Mouse (Mus musculus): Measurements from ENCODE around the gene Hist1h2ac. TPM values are rescaled to one million over a fixed set of nuclear protein-coding genes. Genes with fewer than 3 reads are reported as not detected.
"Not testable (repeated sequence)": the region's sequence is repeated elsewhere in the genome, so short reads cannot be mapped to it uniquely, and the experiment has no call there.

The Hist1h2ac gene
- polyA plus RNA-seq, 1 experiment from 2014 or later: 2.2 TPM

GRCm38 (mm10) chr13:23694956-23695355 lies 11.2 kb upstream of the Hist1h2ac start:
- Histone ChIP-seq H3K27ac (ENCODE audit: low read length) (no peak overlapping the region), H3K36me3 (ENCODE audit: control insufficient read depth, insufficient read depth, low read length) (no peaks in the 10 kb centered on the region), H3K4me2 (ENCODE audit: low read depth, low read length) (no peak overlapping the region), H3K9me3 (ENCODE audit: control insufficient read depth, low read length) (no peaks in the 10 kb centered on the region), H3K4me1 (replicated peaks; ENCODE audit: control insufficient read depth, insufficient read depth, low read length) (peaks cover 14% of the 10 kb centered on the region), H3K27me3 (ENCODE audit: control insufficient read depth, insufficient read depth, low read depth, low read length) (no peaks in the 10 kb centered on the region), H3K4me3 (ENCODE audit: low read length) (no peak overlapping the region), H3K9ac (ENCODE audit: low read length) (no peak overlapping the region)
- WGBS: 88% methylated on average over 9 of the region's 9 CpGs
- ATAC-seq (ENCODE audit: low read depth): no peak

- Histone ChIP-seq H3K9me3 (ENCODE audit: control insufficient read depth, low read length) (no peaks in the 10 kb centered on the region), H3K27ac (ENCODE audit: low read length) (no peak overlapping the region), H3K36me3 (ENCODE audit: control insufficient read depth, insufficient read depth, low read length) (no peaks in the 10 kb centered on the region), H3K27me3 (ENCODE audit: control insufficient read depth, insufficient read depth, low read depth, low read length) (no peaks in the 10 kb centered on the region), H3K4me3 (ENCODE audit: low read length) (no peak overlapping the region), H3K4me1 (replicated peaks; ENCODE audit: control insufficient read depth, insufficient read depth, low read length) (peaks cover 10% of the 10 kb centered on the region), H3K9ac (ENCODE audit: low read length) (no peak overlapping the region), H3K4me2 (ENCODE audit: low read depth, low read length) (no peak overlapping the region)
- ATAC-seq (ENCODE audit: low read depth): no peak
- 71% methylated on average over 6 of the region's 6 CpGs for WGBS
These were observed 10.2 kb upstream of the Hist1h2ac start for GRCm38 (mm10) chr13:23693856-23694440.

- no peaks in the 10 kb centered on the region for H3K9me3 ChIP-seq (ENCODE audit: control insufficient read depth, low read length)
- H3K36me3 ChIP-seq (ENCODE audit: control insufficient read depth, insufficient read depth, low read length): no peaks in the 10 kb centered on the region
- 61% methylated on average over 2 of the region's 2 CpGs for WGBS
- ATAC-seq (ENCODE audit: low read depth): no peak
- 0 out of 2 replicates have a peak, but pooled peaks cover 3% of the 10 kb centered on the region for H3K4me1 ChIP-seq (replicated peaks; ENCODE audit: control insufficient read depth, insufficient read depth, low read length)
- no peaks in the 10 kb centered on the region for H3K27me3 ChIP-seq (ENCODE audit: control insufficient read depth, insufficient read depth, low read depth, low read length)
- H3K9ac ChIP-seq (ENCODE audit: low read length): no peak overlapping the region
- no peak overlapping the region for H3K4me3 ChIP-seq (ENCODE audit: low read length)
- H3K4me2 ChIP-seq (ENCODE audit: low read depth, low read length): no peak overlapping the region
- no peak overlapping the region for H3K27ac ChIP-seq (ENCODE audit: low read length)
These were observed 5.7 kb upstream of the Hist1h2ac start for GRCm38 (mm10) chr13:23689459-23689858.

- no peaks in the 10 kb centered on the region for H3K36me3 ChIP-seq (ENCODE audit: control insufficient read depth, insufficient read depth, low read length)
- no peak overlapping the region for H3K4me3 ChIP-seq (ENCODE audit: low read length)
- no peak overlapping the region for H3K4me2 ChIP-seq (ENCODE audit: low read depth, low read length)
- no peaks in the 10 kb centered on the region for H3K27me3 ChIP-seq (ENCODE audit: control insufficient read depth, insufficient read depth, low read depth, low read length)
- no peak for ATAC-seq (ENCODE audit: low read depth)
- 0 out of 2 replicates have a peak, but pooled peaks cover 3% of the 10 kb centered on the region for H3K4me1 ChIP-seq (replicated peaks; ENCODE audit: control insufficient read depth, insufficient read depth, low read length)
- WGBS: 90% methylated on average over 2 of the region's 2 CpGs
- no peak overlapping the region for H3K27ac ChIP-seq (ENCODE audit: low read length)
- H3K9me3 ChIP-seq (ENCODE audit: control insufficient read depth, low read length): no peaks in the 10 kb centered on the region
- no peak overlapping the region for H3K9ac ChIP-seq (ENCODE audit: low read length)
These were observed 5.2 kb upstream of the Hist1h2ac start for GRCm38 (mm10) chr13:23688956-23689355.

- WGBS: 85% methylated on average over 7 of the region's 7 CpGs
- H3K4me1 ChIP-seq (replicated peaks; ENCODE audit: control insufficient read depth, insufficient read depth, low read length): peaks cover 3% of the 10 kb centered on the region; the same call in 1 of the 2 replicates
- H3K27me3 ChIP-seq (ENCODE audit: control insufficient read depth, insufficient read depth, low read depth, low read length): no peaks in the 10 kb centered on the region
- H3K36me3 ChIP-seq (ENCODE audit: control insufficient read depth, insufficient read depth, low read length): no peaks in the 10 kb centered on the region
- H3K4me2 ChIP-seq (ENCODE audit: low read depth, low read length): no peak overlapping the region
- no peak overlapping the region for H3K4me3 ChIP-seq (ENCODE audit: low read length)
- H3K27ac ChIP-seq (ENCODE audit: low read length): no peak overlapping the region
- ATAC-seq (ENCODE audit: low read depth): no peak
- H3K9me3 ChIP-seq (ENCODE audit: control insufficient read depth, low read length): no peaks in the 10 kb centered on the region
- no peak overlapping the region for H3K9ac ChIP-seq (ENCODE audit: low read length)
These were observed 4.2 kb upstream of the Hist1h2ac start for GRCm38 (mm10) chr13:23687907-23688306.

- ATAC-seq (ENCODE audit: low read depth): no peak
These were observed 3.4 kb upstream of the Hist1h2ac start for GRCm38 (mm10) chr13:23687181-23687580.

GRCm38 (mm10) chr13:23685966-23686365 lies 2.2 kb upstream of the Hist1h2ac start:
- peak overlapping the region; percentile 57 for H3K4me3 ChIP-seq (ENCODE audit: low read length)
- H3K9me3 ChIP-seq (ENCODE audit: control insufficient read depth, low read length): no peaks in the 10 kb centered on the region
- H3K36me3 ChIP-seq (ENCODE audit: control insufficient read depth, insufficient read depth, low read length): no peaks in the 10 kb centered on the region
- no peaks in the 10 kb centered on the region for H3K27me3 ChIP-seq (ENCODE audit: control insufficient read depth, insufficient read depth, low read depth, low read length)
- peaks cover 8% of the 10 kb centered on the region; the same call in 1 of the 2 replicates for H3K4me1 ChIP-seq (replicated peaks; ENCODE audit: control insufficient read depth, insufficient read depth, low read length)
- 17% methylated on average over 4 of the region's 4 CpGs for WGBS
- peak overlapping the region; percentile 99 for H3K27ac ChIP-seq (ENCODE audit: low read length)
- H3K4me2 ChIP-seq (ENCODE audit: low read depth, low read length): peak overlapping the region; percentile 81
- H3K9ac ChIP-seq (ENCODE audit: low read length): peak overlapping the region; percentile 69
- no peak for ATAC-seq (ENCODE audit: low read depth)

More at GRCm38 (mm10) chr13:23687181-23687580, 3.4 kb upstream of the Hist1h2ac start:
- no peak overlapping the region for H3K4me2 ChIP-seq (ENCODE audit: low read depth, low read length)
- 76% methylated on average over 4 of the region's 4 CpGs for WGBS
- no peak overlapping the region for H3K27ac ChIP-seq (ENCODE audit: low read length)
- peaks cover 8% of the 10 kb centered on the region; the same call in 1 of the 2 replicates for H3K4me1 ChIP-seq (replicated peaks; ENCODE audit: control insufficient read depth, insufficient read depth, low read length)
- H3K9me3 ChIP-seq (ENCODE audit: control insufficient read depth, low read length): no peaks in the 10 kb centered on the region
- no peaks in the 10 kb centered on the region for H3K27me3 ChIP-seq (ENCODE audit: control insufficient read depth, insufficient read depth, low read depth, low read length)
- no peak overlapping the region for H3K4me3 ChIP-seq (ENCODE audit: low read length)
- H3K36me3 ChIP-seq (ENCODE audit: control insufficient read depth, insufficient read depth, low read length): no peaks in the 10 kb centered on the region
- no peak overlapping the region for H3K9ac ChIP-seq (ENCODE audit: low read length)

GRCm38 (mm10) chr13:23685121-23685861 lies 1.5 kb upstream of the Hist1h2ac start:
- WGBS: 0% methylated on average over 15 of the region's 15 CpGs
- Histone ChIP-seq H3K4me2 (ENCODE audit: low read depth, low read length) (peak overlapping the region; percentile 81), H3K4me1 (replicated peaks; ENCODE audit: control insufficient read depth, insufficient read depth, low read length) (peaks cover 8% of the 10 kb centered on the region; the same call in 1 of the 2 replicates), H3K9ac (ENCODE audit: low read length) (peak overlapping the region; percentile 69), H3K4me3 (ENCODE audit: low read length) (peak overlapping the region; percentile 57), H3K27ac (ENCODE audit: low read length) (peak overlapping the region; percentile 99), H3K36me3 (ENCODE audit: control insufficient read depth, insufficient read depth, low read length) (no peaks in the 10 kb centered on the region), H3K9me3 (ENCODE audit: control insufficient read depth, low read length) (no peaks in the 10 kb centered on the region), H3K27me3 (ENCODE audit: control insufficient read depth, insufficient read depth, low read depth, low read length) (no peaks in the 10 kb centered on the region)
- ATAC-seq (ENCODE audit: low read depth): no peak

GRCm38 (mm10) chr13:23684295-23684945 lies 672 bp upstream of the Hist1h2ac start:
- H3K4me2 ChIP-seq (ENCODE audit: low read depth, low read length): peak overlapping the region; percentile 81
- WGBS: 0% methylated on average over 11 of the region's 37 CpGs
- H3K9ac ChIP-seq (ENCODE audit: low read length): peak overlapping the region; percentile 69
- H3K4me1 ChIP-seq (replicated peaks; ENCODE audit: control insufficient read depth, insufficient read depth, low read length); H3K9me3 ChIP-seq (ENCODE audit: control insufficient read depth, low read length); H3K36me3 ChIP-seq (ENCODE audit: control insufficient read depth, insufficient read depth, low read length); H3K27me3 ChIP-seq (ENCODE audit: control insufficient read depth, insufficient read depth, low read depth, low read length): not testable (repeated sequence)
- H3K27ac ChIP-seq (ENCODE audit: low read length): peak overlapping the region; percentile 99
- H3K4me3 ChIP-seq (ENCODE audit: low read length): peak overlapping the region; percentile 57
- ATAC-seq (ENCODE audit: low read depth): peak; percentile 19
